Mouse (Mus musculus): ENCODE data around the gene Ptgis.

DNA sequence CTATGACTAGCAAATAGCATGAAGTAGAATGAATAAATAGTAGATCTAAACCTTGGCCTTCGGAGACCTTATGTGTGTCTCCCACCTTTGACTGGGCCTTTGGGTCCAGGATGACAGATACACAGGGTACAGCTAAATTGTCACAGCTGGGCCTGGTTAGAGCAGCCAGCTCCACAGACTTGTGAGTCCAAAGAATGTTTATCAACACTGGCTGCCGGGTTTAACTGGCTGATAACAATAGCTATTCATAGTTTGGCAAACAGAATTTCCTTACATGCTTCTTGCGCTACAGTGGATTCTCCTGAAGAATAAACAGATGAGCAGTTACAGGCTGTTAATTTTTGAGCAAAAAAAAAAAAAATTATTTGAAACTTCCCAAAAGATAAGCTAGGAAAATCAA, 31.4 kb downstream of the Ptgis start:
- TF ChIP-seq CTCF (IDR thresholded peaks at IDR 0.05; ENCODE audit: control insufficient read depth, insufficient read depth, low read length), result no peak
- no peak for TF ChIP-seq POLR2A (IDR thresholded peaks at IDR 0.05; ENCODE audit: borderline replicate concordance, control insufficient read depth, low read depth, low read length)
